Mouse (Mus musculus) cerebellum, adult 8-10 months (tissue): ENCODE data around the gene Rap2a.
A peak's percentile ranks its signal among the peaks of the same experiment; 100 is the strongest.

Source experiments
- DNase-seq: peaks from one replicate; pipeline ENCODE4 v3.0.0; 2022

Rap2a gene

DNA sequence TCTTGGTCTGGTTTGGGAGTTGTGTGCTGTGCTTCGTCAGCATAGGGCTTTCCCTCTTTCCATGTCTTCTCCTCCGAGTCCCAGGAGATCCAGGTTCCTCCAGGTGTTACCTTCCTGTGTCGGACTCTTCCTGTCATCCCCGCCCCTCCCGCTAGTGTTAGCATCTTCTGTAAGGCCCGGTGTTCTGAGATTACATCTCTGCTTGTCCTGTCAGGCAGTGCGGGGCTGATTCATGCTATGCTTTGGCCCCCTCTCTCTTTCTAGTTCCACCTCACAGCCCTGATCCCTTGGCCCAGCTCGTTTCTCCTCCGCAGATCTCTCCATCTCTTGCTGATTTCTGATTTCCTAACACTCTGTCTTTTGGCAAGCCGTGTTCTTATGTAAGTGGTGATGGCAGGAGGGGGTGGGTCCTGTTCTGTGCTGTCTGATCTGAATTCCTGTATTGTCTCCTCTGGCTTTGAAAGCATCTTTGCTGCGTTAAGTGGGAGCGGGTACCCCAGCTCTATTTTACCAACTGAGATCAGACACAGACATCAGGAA is 21.8 kb downstream of the Rap2a start:
- DNase-seq, result peak; percentile 37

DNA sequence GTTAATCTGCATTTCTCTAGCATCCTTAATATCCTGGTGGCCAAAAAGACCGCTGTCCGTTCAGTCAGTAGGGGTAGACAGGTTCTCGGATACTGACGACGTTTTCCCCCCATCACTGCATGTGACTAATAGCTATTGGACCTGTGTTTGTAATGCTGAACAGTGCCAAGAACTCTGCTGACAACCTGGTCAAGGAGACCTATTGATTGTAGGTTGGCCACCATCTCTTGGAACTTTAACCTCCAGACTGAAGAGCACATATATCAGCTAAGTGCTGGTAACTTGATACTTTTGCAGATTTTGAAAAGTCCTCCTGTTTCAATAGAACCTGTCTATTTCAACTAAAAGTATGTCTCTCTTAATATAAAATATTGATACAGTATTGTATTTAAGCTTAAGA is 22.5 kb downstream of the Rap2a start:
- DNase-seq, result no peak

DNA sequence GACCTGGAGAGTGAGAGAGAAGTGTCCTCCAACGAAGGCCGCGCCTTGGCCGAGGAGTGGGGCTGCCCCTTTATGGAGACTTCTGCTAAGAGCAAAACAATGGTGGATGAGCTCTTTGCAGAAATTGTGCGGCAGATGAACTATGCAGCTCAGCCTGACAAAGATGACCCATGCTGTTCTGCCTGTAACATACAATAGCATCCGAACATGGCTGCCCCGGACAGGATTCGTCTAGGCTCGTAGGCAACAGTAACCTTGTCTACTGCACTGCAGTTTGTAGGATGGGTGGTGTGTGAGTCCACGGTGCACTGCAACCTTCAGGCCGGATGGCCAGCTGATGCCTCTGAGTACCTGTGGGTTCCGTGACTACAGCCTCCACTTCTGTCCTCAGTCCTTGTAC is 25.4 kb downstream of the Rap2a start:
- DNase-seq, result no peak

DNA sequence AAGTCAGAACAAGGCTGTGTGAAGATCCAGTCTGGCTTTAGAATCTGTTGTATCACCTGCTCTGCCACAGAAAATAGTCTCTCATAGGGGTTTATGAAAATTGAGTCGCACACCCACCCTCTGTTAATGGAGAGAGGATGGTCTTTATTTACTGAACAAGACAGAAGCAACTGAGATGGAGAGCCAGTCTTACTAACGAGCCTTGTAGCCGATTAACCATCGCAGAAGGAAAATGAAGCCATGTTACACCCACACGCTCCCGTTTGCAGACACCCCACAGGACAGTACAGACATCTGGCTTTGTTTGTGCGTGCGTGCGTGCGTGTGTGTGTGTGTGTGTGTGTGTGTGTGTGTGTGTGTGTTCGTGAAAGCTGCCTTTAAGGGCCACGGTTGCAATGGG is 26.2 kb downstream of the Rap2a start:
- DNase-seq, result no peak

DNA sequence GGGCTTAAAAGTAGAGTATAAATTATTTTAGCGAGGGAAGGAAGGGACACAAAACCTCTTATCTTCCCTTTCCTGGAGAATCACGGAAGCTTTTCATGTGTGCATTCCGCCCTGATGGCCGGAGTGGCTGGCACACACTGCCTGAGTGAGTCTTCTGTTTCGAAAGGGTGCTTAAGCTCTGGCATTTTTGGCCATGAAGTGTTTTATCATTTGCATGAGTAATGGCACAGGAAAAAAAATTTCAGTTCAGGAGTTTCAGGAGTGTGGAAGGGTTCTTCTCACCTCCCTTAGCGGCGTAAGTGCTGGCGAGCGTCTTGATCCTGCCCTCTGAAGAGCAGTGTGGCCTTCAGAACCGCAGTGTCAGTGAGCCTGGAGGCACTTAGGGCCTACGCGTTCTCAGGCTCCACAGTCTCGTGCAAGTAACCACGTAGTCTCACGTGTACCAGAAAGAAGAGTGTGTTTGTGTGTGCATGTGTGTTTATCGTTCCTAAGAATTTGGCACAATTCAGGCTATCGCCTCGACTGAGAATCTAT is 26.8 kb downstream of the Rap2a start:
- no peak for DNase-seq

DNA sequence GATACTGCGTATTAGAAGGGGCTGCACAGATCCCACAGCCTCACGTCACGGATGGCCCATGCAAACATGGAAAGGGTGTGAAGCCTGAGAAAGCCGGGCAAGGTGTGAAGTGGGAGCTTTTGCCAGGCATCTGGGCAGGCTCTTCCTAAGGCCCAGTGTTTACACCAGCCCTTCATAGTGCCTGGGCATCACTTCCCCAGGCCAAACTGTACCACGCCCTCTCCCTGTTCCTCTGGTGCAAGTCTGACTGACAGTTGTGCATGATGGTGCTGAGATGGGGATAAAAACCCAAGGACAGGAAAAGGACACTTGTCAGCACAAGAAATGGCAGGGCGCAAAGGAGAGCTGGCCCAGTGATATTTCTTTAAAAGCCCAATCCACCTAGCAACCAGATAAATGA is 27.7 kb downstream of the Rap2a start:
- no peak for DNase-seq

DNA sequence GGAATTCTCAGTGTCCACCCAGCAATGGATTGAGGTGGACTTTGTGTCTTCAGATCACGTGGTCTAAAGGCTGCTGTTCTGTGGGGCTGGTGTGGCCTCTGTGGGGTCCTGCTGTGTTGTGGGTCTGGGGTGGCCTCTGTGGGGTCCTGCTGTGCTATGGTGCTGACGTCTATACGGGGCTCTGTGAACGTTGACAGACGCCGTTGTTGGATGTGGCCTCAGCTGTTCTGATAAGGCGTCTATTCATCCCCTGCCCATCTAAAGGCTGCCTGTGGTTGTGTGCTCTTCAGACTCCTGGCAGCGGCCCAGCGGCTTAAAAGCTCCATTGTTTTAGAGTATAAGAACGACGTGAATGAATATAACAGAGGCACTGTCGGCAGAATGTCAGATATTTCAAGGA is 29.3 kb downstream of the Rap2a start:
- DNase-seq, result no peak

DNA sequence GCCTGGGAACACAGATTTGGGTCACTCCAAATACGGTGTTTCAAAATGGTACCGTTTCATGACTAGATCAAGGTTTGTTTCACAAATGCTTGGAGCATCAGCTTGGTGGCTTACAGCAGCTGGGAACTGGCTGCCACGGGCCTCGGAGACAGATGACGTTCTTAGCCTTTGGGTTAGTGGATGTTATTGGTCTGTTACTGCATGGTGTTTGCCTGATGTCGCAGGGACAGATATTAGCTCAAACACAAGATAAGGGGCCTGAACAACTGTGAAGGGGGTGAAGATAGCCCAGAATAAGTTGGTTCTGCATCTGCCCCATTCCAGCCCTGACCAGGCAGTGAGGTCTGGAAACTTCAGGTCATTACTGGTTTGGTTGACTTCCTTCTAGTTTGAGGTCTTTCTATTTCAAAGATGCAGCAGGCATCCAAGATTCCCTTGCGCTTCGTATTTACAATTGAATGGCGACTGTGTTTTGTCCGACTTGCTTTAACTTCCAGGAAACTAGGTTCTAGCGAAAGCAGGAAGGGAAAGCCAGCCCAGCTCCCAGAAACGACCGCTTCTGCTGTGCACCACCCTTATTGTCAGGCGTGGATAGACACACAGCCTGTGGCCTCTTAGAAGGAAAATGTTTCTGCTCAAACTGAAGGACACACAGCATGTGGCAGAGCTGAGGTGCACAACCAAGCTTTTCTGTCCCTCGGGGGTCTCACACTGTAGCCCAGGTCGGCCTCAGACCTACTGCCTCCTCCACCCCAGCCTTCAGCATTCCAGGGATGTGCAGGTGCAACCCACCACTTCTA is 30.5 kb downstream of the Rap2a start:
- no peak for DNase-seq

DNA sequence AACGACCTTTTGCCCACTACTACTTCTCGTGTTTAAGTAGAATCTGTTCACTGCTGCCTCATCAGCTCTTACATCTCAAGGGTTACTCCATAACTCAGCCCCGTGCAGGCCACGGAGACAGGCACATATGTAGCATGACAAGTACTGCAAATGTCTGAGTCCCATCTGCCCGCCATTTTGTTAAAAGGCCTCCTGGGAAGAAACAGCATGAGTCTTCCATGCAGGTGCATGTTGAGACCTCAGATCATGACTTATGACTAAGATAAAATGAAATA is 31.1 kb downstream of the Rap2a start:
- no peak for DNase-seq

DNA sequence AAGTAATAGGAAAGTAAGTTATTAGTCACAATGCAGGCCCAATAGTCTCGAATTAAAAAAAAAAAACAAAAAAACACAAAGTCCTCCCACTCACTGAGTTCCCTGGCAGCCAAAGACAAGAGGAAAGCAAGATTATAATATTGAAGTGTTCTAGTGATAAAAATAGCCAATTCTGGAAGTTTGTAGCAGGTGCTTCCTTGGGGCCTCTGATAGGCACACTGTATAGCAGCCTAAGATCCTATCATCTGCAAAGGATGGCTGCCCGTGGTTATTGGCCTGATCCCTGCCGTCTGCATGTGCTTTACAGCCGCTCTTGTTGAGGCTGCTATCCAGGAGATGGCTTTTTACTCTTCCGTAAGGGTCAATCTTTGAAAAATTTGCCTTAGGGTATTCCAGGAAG is 33.6 kb downstream of the Rap2a start:
- no peak for DNase-seq

DNA sequence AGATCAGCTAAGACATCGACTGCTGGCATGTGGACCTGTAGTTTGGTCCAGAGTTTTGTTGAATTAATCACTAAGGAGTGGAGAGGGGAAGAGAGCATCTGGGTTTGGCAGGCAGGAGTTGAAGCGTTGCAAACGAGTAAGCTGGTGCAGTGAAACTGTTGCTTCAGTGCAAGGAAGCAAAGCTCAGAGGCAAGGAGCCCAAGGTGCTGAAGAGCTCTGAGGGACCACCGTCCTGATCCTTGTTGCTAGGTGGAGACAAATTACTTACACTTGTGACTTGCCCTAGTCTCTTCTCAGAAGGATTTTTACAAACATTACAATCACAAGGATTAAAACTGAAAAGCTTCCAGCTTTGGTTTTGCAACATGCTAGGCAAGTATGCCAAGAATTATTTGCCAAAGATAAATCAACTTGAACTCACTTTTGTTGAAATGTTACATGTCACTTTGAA is 36.6 kb downstream of the Rap2a start:
- DNase-seq, result no peak

DNA sequence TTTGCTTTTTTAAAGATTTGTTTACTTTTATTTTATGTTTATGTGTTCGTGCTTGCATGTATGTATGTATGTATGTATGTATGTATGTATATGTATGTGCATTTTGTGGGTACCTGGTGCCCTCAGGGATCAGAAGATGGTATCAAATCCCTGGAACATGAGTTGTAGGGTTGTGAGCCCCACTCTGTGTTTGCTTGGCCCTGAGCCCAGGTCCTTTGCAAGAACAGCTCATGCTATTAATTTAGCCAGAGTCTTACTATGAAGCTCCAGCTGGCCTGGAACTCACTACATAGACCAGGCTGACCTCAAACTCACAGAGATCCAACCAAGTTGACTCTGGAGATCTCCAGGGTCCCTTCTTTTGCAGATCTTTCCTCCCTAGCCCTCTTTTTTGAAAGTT is 37.1 kb downstream of the Rap2a start:
- DNase-seq, result no peak

DNA sequence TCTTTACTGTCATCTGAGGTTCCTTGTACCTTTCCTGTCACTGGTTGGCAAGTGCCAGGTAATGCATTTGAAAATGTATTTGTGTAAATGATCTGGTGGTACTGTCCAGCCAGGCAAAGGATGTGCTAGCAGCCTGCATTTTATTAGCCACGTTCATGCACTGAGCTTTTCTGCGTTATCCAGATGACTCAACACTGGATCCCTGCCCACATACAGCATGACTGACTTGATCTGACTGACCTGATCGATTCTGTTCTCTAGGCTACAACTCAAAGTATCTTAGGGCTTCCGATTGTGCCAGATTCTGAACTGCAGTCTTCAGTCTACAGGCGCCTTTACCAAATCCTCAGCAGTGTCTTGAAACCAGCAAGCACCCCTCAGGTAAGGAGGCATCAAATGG is 40.5 kb downstream of the Rap2a start:
- DNase-seq, result no peak

DNA sequence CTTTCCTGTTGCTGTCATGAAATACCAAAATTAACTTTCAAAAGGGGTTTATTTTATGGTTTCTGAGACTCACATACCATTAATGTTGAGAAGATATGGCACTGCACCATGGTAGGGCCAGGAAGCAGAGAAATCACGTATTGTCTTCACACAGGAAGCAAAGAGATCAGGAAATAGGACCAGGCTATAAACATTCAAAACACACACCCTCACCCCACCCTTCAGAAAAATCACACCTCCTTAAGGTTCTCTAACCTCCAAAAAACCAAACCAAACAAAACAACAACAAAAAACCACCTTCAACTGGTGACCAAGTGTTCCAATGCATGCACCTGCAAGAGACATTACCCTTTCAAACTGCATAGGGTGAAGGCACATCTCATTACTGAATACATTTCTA is 41.7 kb downstream of the Rap2a start:
- no peak for DNase-seq

DNA sequence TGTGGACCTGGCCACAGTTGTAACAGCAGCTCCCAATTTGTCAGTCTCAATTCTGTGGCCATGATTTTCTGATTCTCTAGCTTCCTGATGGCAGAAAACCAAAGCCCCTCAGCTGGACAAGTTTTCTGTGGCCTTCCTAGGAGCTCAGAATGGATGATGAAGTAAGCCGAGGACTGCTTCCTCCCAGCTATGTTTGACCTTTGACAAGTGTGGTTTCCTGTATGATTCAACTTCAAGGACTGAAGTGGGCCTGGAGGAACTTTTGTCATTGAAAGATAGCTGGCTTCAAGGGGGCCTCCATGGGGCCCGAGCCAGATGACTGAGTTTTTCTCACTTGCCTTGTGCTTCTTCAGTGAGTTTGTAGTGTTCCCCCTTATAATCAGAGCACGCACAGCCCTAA is 42.6 kb downstream of the Rap2a start:
- no peak for DNase-seq

DNA sequence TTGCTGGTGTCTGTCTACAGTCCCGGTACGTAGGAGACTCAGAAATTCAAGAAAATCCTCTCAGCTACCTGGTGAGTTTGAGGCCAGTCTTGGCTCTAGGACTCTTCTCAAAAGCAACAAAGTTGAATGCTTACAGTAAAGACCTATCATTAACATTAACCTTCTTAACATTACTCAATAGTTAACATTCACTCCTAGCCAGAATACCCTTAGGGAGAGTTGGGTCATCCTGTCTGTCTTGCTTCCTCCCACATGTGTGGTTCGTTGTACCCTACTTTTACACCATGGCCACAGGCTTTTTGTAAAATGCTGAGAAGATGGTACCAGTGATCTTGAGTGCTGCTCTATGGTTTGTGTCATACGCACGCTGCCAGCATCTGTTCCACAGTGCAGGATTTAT is 45.1 kb downstream of the Rap2a start:
- DNase-seq, result no peak

DNA sequence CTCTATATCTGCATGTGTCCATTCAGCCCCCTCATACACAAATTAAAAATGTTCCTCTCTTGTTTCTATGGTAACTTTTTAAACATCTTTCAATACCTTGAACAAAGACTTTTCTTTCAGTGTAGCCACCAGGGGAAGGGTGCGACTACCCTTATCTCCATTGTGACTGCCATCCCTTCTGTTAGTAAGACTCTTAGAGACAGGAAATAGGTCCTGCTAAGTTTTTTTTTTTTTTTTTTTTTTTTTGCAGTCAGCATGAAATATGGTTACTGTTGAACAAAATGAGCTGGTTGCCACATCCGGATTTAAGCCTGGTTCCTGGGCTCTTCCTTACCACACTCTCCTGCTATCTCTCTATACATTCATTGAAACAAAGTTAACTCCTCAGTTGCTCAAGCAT is 47.4 kb downstream of the Rap2a start:
- no peak for DNase-seq

DNA sequence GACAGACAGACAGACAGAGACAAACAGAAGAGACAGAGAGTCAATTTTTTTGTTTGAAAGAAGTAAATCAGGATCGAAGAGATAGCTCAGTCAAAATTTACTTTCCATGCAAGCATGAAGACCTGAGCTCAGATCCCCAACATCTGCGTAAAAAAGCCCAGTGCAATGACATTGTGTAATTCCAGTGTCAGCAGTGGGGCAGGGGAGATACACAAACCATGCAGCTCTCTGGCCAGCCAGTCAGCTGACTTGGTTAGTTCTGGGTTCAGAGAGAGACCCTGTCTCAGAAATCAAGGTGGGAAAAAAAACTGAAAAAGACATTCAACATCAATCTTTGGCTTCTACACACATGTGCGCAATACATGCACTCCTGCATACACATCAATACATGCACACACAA is 55.1 kb downstream of the Rap2a start:
- DNase-seq, result no peak

DNA sequence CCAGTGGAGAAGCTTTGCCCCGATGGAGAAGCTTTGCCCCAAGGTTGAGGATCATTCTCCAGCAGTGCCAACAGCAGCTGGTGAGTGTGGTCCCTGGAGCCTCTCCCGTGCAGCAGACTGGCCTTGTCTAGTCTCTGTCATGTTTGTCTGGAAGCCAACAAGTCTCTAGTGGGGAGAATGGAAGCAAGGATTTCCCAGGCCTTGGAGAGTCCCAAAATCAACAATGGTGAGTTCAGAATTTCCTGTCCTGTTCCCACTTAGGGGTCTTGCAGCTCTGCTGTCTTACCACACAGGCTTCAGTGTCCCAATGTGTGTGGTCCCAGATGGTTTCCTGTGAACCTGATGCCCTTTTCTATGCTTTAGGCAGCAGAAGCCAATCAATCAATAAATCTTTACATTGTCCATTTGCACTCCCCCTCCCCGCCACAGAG is 56.6 kb downstream of the Rap2a start:
- DNase-seq, result no peak

DNA sequence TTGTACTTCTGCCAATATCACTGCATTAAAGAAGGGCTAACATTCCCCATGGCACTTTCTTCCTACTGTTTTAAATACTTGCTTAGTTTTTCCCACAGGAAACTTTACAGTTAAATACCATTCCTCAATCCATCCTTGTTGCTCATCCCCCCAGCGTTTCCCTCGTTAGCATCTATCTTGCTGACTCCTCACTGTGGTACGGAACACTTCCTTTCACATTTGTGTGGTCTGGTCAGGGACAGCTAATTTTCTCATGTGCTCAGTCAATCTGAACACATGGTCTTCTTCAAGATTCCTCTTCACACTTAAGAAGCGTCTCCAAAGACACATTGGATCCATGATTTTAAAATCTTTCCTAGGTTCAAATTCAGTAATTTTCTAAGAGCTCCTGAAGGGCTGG is 57.2 kb downstream of the Rap2a start:
- no peak for DNase-seq

DNA sequence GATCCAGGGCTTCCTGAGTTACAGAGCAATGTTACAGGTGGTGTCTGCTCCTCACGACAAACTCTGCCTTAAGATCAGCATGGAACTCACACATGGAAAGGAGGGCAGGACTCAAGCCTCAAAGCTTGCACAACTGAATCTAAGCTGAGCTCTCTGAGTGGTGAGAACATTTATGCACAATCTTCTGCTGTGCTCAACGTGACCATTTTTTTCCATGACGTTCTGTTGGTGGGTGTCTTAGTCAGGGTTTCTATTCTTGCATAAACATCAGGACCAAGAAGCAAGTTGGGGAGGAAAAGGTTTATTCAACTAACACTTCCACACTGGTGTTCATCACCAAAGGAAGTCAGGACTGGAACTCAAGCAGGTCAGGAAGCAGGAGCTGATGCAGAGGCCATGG is 57.7 kb downstream of the Rap2a start:
- no peak for DNase-seq

DNA sequence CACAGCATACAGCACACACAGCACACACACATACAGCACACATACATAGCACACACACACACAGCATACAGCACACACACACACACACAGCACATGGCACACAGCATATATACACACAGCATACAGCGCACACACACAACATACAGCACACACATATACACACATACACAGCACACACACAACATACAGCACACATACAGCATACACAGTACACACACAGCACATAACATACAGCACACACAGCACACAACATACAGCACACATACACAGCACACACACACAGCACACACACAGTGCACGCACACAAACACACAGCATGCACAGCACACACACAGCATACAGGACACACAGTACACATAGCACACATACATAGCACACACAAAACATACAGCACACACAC is 60.9 kb downstream of the Rap2a start:
- DNase-seq, result no peak

DNA sequence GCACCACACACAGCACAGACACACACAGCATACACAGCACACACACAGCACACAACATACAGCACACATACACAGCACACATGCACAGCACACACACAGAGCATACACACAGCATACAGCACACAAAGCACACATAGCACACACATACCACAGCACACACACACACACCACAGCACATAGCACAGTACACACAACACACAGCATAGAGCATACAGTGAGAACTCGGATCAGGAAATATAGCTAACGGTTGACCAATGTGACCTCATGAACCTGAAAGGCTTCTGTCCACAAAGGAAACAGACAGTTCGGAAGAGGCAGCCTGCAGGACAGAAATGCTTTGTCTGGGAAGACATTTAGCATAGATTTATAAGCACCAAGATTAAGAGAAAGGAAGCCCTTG is 61.4 kb downstream of the Rap2a start:
- no peak for DNase-seq

DNA sequence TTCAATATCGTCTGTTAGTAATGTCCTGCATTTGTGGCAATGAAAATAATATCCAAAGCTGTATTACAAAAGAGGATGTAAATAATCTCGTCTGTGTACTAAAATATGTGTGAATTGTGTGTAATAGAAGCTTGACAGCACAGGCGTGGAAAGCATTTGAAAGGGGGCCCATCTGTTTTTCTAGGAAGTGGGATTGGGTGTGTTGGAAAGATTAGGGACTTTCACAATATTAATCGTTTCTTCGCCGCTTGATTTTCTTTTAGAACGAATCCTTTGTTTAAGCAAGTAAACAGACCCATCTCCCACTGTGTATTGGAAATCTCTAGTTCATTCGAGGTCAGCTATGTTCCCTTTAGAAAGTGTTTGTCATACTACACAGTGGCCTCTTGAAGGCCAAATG is 64.2 kb downstream of the Rap2a start:
- DNase-seq, result no peak

DNA sequence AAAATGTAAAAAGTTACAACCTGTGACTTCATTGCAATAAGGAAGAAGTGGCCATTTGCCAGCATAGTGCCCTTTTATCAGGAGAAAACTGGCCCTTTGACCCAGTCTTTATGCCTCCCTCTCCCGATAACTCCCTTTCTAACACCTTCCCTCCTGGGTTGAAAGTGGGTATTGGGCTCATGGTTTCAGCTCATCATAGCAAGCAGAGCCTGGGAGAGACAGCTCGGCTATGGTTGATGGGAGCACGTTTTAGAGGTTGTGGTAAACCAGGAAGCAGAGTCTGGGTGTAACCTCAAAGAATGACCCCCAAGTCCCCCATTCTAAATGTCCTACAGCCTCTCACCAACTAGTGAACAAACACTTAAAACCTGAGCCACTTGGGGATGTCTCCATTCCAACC is 64.7 kb downstream of the Rap2a start:
- no peak for DNase-seq
